Mouse (Mus musculus) ES-Bruce4 (cell line): ENCODE data around the gene Ccdc137.

Experiments
- CTCF ChIP-seq: IDR thresholded peaks from one replicate; pipeline ENCODE4 v1.8.1; 2011; ENCODE audit warnings: low read depth, low read length
- POLR2A ChIP-seq: IDR thresholded peaks from one replicate; pipeline ENCODE4 v1.8.1; 2011; ENCODE audit warnings: low read length; ENCODE audit not compliant: insufficient read depth

GRCm38 (mm10) chr11:120445475-120445874, 12.4 kb upstream of the Ccdc137 start:
- TF ChIP-seq CTCF (no peak), POLR2A (no peak)
